Mouse (Mus musculus) 3134 (cell line): ENCODE results near the gene Acap1.
"Not testable (repeated sequence)": the region's sequence is repeated elsewhere in the genome, so short reads cannot be mapped to it uniquely, and the experiment has no call there.

ENCODE experiments used
- DNase-seq: peaks from one replicate; pipeline ENCODE4 v3.0.0-alpha.2; 2011; ENCODE audit warnings: low spot score; ENCODE audit not compliant: insufficient read length; ENCODE audit errors: extremely low read depth

Gene Acap1

GRCm38 (mm10) chr11:69921114-69922011 lies 26.0 kb upstream of the Acap1 start, which contains the start of gene Eif5a:
TSS of gene Eif5a (minus strand) at chr11:69921958.
- DNase-seq: peak; percentile 100

- DNase-seq: peak; percentile 65
These were observed 25.1 kb upstream of the Acap1 start for GRCm38 (mm10) chr11:69920266-69921031.

DNA sequence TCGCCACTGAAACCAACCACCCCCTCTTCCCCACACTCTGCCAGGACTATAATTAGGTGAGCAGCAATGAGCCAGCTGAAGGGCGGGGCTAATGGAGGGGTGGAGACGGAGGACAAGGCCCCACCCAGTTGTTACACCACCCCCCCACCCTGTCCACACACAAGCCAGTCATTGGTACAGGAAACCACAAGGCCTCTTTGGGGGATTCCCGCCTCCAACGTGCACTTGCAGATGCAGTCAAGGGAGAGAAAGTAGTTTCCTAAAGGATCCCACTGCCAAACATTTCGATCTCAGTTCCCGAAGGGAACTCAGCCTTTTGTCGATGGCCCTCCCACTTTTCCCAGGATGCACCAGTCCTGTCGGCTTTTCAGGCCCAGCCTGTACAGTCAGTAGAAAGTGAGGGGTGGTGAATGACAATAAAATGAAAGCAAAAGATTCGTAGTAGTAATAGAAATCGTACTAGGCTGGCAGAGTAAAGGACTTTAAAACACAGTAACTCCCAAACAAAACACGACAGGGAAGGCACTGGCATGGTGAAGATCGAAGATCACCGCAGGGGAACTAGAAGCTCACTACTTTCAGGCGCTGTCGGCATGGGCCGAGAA lies 24.4 kb upstream of the Acap1 start:
- peak; percentile 82 for DNase-seq

GRCm38 (mm10) chr11:69919053-69919452 lies 23.7 kb upstream of the Acap1 start:
- no peak for DNase-seq

GRCm38 (mm10) chr11:69918118-69918517 lies 22.8 kb upstream of the Acap1 start:
- DNase-seq: no peak

GRCm38 (mm10) chr11:69917379-69917948 lies 22.1 kb upstream of the Acap1 start:
- no peak for DNase-seq

GRCm38 (mm10) chr11:69916652-69917378 lies 21.5 kb upstream of the Acap1 start:
- DNase-seq: not testable (repeated sequence)

- no peak for DNase-seq
These were observed 20.6 kb upstream of the Acap1 start for GRCm38 (mm10) chr11:69915667-69916627.

DNA sequence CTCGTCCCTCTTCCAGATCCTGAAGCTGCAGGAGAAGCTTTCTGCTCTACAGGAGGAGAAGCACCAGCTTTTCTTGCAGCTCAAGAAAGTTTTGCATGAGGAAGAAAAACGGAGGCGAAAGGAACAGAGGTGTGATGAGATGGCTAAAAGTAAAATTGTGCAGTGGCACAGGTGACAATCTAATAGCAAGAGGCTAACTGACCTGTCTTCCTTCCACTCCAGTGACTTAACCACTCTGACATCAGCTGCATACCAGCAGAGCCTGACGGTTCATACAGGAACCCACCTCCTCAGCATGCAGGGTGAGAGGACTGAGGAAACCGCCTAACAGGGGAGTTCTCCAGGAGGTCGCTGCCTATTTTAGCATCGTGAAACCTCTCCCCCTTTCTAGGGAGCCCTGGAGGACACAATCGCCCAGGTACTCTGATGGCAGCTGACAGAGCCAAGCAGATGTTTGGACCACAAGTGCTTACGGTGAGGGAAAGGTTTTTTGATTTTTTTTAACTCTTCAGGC lies 19.6 kb upstream of the Acap1 start:
- no peak for DNase-seq

DNA sequence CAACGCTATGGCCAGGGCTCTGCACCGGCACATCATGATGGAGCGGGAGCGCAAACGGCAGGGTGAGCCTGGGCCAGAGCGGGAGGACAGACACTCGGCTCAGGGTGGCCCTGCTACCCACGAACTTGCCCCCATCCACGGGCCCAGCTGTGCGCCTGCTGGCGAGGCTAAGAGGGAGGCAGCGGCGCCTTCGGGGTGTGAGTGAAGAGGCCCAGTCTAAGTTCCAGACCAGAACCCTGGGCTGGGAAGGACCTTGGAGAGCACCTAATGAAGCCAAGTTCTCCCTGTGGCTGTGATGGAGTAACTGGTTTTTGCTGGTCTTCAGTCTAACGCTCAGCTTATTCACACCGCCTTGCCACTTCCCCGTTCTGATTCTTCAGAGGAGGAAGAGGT lies 19.0 kb upstream of the Acap1 start:
- no peak for DNase-seq

GRCm38 (mm10) chr11:69913554-69914371 lies 18.4 kb upstream of the Acap1 start, which contains the start of gene Gps2:
TSS of gene Gps2 (plus strand) at chr11:69913888.
- peak; percentile 87 for DNase-seq

DNA sequence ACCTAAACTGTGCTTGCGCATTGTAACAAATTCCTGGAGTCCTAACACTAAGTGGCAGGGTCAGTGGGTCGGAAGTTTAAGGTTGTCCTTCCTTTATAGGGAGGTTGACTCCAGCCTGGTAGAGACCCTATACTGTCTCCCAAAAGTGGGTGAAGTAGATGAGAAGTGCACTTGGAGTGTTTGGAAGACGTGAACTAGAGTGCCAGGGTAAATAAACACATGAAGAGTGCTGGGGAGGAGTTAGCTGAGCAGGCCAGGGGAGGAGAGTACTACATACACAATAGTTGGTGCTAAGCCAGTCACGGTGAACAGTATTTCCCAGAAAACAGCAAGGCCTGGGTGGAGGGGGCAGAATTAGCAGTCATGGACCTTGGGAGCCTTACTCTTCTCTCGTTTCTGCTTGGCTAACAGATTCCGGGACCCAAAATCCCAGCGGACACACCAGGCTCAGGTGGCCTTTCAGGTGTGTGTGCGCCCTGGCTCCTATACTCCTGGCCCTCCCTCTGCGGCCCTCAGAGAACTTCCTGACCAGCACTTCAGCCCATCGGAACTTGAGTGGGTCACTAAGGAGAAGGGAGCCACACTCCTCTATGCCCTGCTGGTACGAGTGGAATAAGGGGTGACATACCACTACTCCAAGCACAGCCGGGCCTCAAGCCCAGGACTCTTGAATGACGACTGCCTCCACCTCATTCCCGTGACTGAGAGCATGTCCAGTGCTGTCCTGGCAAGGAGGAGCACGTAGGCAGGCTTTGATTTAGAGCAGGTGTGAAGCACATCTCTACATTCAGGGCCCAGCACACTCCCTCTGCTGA lies 17.6 kb upstream of the Acap1 start:
- no peak for DNase-seq

- no peak for DNase-seq
These were observed 16.4 kb upstream of the Acap1 start for GRCm38 (mm10) chr11:69911701-69912100.

- DNase-seq: no peak
These were observed 15.6 kb upstream of the Acap1 start for GRCm38 (mm10) chr11:69910781-69911560.

- no peak for DNase-seq
These were observed 14.8 kb upstream of the Acap1 start for GRCm38 (mm10) chr11:69910177-69910576.

- DNase-seq: no peak
These were observed 13.8 kb upstream of the Acap1 start for GRCm38 (mm10) chr11:69909174-69909573.
